Mouse (Mus musculus) neural tube, embryonic 10.5 days (tissue): Measurements from ENCODE around the gene Ovch2.

Experiments
- DNase-seq: peaks from one replicate; pipeline ENCODE4 v3.0.0-alpha.2; 2017; ENCODE audit warnings: low spot score; ENCODE audit errors: extremely low spot score

Gene Ovch2

GRCm38 (mm10) chr7:107745111-107745510 lies 55.9 kb downstream of the Ovch2 start:
- DNase-seq: no peak

- DNase-seq: no peak
These were observed 56.6 kb downstream of the Ovch2 start for GRCm38 (mm10) chr7:107744454-107744853.

GRCm38 (mm10) chr7:107742963-107743465 lies 58.0 kb downstream of the Ovch2 start:
- DNase-seq: no peak

- peak; percentile 31 for DNase-seq
These were observed 62.3 kb downstream of the Ovch2 start for GRCm38 (mm10) chr7:107738726-107739125.

- DNase-seq: no peak
These were observed 67.8 kb downstream of the Ovch2 start for GRCm38 (mm10) chr7:107733162-107733561.
